Mouse (Mus musculus) cortical plate, adult 2 months (tissue): ENCODE results near the gene Robo1.

Experiments
- CTCF ChIP-seq: fragments of 200-500 bp; IDR thresholded peaks from 2 replicates; pipeline ENCODE4 v1.5.1; 2011; ENCODE audit warnings: mild to moderate bottlenecking, control low read depth, low read length; ENCODE audit not compliant: insufficient read depth; ENCODE audit errors: extremely low read depth
- POLR2A ChIP-seq: fragments of 200-500 bp; IDR thresholded peaks from 2 replicates; pipeline ENCODE4 v1.6.1; 2011; ENCODE audit warnings: mild to moderate bottlenecking, low read length, control low read depth; ENCODE audit not compliant: insufficient read depth; ENCODE audit errors: extremely low read depth

GRCm38 (mm10) chr16:73062461-73062860 lies 754.4 kb downstream of the Robo1 start:
- TF ChIP-seq CTCF (no peak), POLR2A (no peak)
